Mouse (Mus musculus) cortical plate, adult 2 months (tissue): Measurements from ENCODE around the gene Agfg2.

Source experiments
- CTCF ChIP-seq: fragments of 200-500 bp; IDR thresholded peaks from 2 replicates; pipeline ENCODE4 v1.5.1; 2011; ENCODE audit warnings: mild to moderate bottlenecking, control low read depth, low read length; ENCODE audit not compliant: insufficient read depth; ENCODE audit errors: extremely low read depth
- POLR2A ChIP-seq: fragments of 200-500 bp; IDR thresholded peaks from 2 replicates; pipeline ENCODE4 v1.6.1; 2011; ENCODE audit warnings: mild to moderate bottlenecking, low read length, control low read depth; ENCODE audit not compliant: insufficient read depth; ENCODE audit errors: extremely low read depth

- TF ChIP-seq CTCF (no peak), POLR2A (no peak)
Measured at GRCm38 (mm10) chr5:137674786-137675185, 9.7 kb downstream of the Agfg2 start.
